Mouse (Mus musculus) right cerebral cortex, postnatal 14 days (tissue): ENCODE data around the gene Insc.

Experiments used
- DNase-seq: peaks from one replicate; pipeline ENCODE4 v3.0.0; 2022

Insc gene

DNA sequence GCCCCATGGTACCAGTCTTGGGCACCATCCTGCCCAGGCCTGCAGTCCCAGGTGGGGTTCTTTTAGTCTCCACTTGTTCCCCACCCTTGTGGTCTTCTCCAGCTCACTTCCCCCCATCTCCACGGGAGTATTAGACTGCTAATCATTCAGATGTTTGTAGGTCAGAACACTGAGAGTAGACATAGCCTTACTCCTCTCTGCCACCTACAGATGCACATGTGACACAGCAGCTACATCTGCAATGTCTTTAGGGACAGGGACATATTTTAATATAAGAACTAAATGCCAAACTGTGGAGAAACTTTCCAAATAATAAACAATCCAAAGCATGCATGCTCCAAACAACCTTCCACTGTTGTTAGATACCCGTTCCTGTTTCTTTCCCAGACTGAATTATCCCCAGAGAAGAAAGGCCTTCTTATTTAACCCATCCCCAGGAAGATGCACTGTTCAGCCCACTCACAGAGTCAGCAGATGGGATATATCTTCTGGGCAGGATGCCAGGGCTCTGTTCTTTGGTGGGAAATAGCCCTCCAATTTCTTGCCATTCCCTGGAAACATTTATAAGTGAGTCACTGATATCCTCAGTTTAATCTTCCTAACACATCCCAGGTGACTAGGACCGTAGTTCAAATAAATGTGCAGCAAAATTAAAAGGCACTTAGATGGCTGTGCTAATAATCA is 88.9 kb downstream of the Insc start:
- DNase-seq, result peak; percentile 57

DNA sequence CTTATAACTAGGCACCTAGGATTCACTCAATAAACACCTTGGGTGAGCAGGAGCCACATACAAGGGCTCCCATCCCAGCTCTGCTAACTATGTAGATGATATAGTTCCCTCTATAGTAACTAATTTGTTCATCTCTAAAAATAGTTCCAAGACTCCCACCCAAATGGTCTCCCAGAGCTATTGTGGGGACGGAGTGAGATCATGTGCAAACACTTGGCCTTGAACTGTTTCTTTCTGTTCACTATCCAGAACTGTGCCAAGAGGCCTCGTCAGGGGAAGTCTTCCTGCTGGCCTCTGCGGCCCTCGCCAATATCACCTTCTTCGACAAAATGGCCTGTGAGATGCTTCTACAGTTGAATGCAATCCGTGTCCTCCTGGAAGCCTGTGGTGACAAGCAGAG is 91.0 kb downstream of the Insc start:
- no peak for DNase-seq

DNA sequence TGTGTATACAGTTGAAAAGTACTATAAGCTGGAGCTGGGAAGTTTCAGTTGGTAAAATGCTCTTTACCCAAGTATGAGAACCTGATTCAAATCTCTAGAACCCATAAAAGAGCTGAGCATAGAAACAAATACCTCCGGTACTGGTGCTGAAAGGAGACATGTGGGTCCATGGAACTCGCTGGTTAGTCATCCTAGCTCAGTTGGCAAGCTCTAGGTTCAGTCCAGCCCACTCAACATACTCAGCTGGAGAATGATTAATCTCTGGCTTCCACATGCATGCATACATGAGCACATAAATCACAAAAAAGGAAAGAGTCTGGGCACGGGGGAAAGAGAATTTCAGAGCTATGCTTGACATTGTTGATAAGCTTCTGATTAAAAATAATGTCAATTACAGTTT is 93.8 kb downstream of the Insc start:
- DNase-seq, result no peak

DNA sequence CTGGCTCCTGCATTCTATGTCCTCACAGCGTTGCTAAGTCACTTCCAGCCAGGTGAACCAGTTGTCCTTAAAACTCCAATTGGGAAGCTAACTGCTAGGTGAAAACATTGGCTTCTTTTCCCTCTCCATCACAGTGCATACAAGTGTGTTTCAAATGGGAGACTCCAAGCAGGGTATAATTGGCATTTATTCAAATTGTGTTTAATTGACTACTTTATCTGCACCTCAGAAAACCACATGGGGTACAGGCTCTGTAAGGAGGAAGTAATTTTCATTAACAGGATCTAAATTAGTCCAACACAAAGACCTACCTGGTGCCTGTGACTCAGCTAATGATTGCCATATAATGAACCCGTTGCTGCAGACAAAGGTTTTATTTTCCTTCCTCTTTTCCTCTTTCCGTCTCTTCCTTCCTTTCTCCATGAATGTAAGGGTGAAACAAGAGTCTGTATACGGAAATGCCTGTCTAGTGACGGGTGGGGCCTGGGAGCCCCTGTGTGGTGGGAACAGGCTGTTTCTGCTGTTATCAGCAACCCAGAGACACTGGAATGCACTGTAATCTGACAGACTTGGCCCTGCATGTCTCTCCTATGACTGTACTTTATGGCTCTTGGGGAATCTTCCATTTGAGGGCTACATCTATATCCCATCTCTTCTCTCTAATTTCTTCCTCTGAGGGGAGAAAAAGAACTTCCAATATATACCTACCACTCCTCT is 96.7 kb downstream of the Insc start:
- DNase-seq, result no peak

DNA sequence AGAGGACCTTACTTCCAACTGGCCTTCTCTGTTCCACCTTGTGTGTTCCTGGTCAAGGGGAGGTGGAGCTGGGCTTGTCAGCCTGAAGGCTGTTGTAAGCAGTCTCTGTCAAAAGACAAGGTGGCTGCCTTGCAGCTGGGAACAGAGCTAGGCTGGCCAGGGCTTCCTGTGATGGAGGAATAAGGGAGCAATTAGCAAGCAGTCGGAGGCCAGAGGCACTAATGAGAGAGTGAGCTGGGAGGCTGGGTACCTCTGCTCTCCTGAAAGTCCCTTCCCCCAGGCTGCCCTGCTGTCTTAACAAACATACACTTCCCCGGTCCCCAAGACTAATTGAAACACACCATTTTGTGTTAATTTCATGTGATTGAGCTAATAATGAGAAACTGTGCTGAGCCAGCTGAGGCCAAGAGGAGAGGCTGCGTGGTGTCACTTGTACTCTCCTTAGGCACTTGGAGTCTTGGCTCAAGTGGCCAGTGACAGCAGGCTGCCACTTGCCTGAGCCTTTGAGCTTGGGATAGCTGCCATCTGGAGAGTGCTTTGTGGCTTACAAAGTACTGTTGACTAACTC is 99.2 kb downstream of the Insc start:
- DNase-seq, result no peak

DNA sequence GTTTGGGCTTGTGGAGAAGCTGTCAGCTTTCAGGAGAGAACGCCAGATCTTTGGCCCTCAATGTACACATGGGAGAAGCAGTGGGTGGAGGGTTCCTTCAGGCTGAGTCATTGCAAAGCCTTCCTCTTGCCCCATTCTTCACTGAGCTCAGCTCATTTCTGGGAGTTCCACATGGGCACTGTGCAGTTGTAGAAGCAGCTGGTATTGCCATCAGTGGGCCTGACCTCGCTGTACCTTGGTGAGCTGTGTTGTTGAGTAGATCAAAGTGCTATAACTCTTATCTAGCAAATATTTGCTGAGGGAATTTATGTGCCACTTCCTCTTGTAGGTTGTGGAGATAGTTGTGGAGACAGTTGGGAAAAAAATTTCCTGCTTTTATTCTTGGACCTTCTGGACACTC is 103.7 kb downstream of the Insc start:
- DNase-seq, result no peak

DNA sequence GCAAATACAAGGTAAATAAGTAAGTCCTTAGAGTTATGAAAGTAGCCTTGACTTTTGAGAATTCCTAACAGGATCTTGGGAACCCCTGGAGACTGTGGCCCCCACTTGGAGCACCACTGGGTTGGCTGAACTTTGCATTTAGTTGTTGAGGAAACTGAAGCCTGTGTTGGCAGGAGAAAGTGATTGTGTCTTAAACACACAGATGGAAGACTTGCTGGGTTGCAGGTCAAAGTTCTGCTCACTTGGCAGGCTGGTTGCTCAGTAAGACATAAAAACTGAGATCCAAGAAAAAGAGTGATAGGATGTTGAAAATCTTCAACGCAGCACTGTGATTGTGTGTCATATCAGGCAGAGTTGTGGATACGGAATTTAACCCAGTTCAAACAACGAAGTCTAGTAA is 108.9 kb downstream of the Insc start:
- DNase-seq, result no peak

DNA sequence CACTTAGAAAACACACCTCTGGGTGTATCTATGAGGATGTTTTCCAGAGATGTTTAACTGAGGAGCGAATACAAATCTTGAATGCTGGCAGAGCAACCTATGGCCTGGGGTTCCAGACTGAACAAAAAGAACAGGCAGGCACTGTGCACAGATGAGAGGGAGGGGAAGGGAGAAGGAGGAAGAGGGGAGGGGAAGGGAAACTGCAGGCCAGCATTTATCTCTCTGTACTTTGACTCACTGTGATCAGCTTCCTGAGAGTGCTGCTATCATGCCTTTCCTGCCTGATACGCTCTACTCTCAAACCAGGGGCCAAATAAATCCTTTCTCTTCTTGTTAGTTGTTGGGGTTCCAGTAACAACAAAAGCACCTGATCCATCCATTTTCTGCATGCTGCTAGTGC is 110.7 kb downstream of the Insc start:
- DNase-seq, result no peak

DNA sequence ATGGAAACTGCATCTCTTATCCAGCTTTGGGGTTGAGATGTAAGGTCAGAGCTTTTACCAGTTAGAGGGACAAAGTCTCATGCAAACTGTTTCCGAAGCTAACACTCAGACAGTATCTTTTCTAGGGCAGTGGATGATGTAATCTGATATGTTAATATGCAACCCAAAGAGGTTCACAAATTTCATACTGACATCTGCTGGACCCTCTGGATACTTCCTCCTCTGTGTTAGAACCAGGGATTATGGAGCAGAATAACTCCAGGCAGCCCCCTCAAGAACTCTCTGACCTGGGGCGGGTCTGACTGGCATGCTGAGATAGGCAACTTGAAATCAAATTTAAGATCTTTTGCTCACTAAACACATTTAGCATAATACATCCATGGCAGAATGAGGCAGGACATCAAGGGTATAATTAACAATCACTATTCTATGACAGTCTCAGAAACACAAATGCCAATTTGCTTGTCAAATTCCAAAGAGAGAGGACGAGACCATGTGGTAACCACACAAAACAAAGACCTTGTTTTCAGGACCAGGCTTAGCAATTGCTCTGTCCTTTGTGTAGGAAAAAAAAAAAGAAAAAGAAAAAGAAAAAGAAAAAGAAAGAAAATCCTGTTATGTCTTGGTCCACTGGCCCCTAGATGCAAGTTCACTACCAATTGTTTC is 117.5 kb downstream of the Insc start:
- no peak for DNase-seq

DNA sequence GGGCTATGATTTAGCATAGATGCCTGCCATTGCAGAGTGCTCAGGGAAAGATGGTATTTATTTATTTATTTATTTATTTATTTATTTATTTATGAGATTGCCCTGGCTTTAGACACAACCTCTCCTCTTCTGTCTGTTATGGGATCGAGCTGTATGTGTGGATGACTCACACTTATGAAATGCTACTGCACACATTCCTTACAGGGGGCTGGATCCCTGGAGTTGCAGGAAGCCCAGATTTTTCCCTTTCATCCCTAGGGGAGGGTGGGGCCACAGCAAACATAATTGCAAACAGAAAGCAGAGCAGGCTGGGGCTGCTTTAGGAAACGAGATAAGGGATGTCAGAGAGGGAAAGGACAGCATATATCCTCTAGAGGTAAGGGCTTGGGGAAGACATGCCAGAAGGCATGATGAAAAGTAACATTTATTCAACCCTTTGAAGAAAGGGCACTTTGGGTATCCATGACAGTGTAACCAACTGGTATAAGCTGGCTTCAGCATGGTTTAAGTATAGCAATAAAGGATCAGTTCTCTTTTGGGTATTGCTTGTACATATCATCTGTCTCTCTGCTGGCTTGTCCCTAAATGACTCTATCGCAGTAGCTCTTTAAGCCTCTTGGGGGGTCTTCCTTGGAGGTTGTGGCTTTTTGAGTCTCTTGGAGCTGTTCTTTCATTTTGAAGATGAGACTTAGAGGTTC is 130.0 kb downstream of the Insc start:
- no peak for DNase-seq

DNA sequence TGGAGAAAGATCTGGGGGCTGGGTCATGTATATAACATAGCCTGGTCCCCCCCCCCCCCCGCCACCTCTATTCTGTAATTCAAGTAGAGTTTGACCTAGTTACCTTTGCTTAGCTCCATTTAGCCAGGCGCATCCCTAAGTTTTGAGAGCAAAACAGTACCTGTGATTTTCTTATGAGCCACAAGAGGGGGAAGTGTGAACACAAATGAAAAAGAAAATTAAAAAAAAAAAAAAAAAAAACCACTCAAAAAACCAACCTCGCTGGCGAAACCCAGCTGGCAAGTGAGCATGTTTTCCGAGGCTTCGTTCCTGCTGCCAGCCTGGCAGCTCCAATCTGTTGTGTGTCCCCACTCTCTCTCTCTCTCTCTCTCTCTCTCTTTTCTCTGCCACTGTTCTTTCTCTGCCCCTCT is 130.5 kb downstream of the Insc start:
- DNase-seq, result peak; percentile 47

DNA sequence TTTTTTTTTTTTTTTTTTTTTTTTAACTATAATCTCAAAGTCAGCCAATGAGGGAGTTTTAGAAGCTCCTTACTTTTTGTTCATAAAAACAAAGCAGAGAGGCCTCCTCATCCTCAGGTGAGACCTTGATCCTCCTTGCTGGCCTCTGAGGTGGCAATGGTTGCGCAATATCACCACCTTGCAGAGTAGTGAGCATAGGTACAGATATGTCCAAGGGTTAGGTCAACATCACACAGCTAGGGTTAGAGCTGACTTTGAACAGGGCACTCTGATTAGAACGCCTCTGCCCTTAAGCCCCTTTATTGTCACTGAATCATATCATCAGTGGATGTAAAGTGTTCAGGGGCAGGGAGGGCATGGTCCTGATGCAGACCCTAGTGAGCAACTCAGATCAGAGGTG is 131.1 kb downstream of the Insc start:
- no peak for DNase-seq

DNA sequence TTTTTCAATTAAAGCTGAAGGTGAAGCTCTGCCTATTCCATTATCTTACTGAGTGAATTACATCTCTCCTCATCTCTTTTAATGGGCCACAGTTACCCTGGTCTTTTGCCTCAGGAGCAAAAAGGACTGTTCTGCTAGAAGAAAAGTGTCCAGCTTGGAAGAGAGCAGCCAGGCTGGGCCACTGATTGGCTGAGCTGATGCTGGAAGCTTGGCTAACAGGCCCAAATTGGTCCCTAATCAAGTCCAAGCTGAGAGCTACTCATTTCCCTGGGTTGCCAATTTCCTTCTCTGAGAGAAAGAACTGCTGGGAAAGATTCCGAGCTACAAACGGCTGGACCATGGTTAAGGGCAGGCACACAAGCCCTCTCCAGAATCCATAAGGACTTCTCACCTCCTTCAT is 140.1 kb downstream of the Insc start:
- peak; percentile 7 for DNase-seq

DNA sequence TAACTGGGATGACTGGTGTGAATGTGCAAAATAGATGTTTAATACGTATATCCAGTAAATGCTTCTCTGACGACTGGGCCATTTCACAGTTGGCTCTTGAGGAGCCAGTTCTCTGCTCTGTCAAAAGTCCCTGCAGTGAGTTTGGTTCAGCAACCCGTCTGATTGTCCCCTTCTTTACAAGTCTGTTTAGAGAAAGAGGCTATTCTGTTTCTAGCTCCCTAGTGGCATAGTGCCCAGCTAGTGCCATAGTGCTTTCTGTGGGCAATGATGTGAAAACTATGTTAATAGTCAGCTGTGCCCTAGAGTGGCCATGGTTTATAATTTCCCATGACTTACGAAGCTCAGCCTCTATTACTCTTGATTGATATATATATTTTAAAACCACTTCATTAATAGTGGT is 143.4 kb downstream of the Insc start:
- no peak for DNase-seq

DNA sequence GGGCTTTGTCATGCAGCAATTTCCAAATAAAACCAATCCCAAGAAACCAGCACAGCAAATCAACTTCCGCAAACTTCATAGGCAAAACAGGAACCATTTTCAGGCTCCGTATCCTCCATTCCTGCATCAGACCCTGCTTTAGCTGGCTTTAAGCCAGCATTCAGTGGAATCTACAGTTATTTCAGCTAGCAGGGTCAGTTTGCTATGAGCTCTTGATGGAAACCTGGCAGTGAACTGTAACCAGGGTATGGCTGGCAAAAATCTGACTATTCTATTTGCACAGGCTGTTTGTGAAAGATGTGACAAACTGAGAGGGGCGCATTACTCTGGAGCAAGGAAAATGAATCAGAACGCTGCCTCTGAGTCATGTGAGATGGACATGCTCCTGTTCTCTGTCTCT is 146.7 kb downstream of the Insc start:
- no peak for DNase-seq

DNA sequence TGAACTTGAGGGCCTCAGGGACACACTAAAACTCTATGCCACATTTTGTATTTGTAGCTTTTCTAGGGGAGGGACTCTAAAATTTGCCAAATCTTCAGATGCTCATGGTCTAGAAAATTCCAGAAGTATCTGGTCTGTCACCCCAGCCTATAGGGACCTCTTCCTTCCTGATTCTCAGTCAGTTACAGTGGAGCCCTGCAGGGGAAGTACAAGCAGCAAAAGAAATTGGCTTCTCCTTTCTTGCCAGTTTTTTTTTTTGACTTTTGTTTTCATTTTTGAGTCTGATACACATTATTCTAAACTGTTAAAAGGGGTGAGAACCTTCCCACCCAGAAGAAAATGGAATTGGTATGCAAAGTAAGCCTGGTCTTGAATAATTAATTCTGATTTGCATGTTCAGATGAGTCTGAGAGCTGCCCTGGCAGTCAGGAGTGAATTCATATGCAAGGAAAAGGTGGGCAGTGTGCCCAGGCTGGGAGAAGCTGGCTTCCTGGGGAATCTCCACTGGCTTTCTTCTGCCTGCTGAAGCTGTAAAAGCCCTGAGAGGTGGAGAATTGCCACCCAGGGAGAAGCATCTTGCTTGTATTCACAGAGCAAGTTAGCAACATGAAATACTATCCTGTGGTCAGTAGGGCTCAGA is 149.2 kb downstream of the Insc start:
- peak; percentile 66 for DNase-seq

DNA sequence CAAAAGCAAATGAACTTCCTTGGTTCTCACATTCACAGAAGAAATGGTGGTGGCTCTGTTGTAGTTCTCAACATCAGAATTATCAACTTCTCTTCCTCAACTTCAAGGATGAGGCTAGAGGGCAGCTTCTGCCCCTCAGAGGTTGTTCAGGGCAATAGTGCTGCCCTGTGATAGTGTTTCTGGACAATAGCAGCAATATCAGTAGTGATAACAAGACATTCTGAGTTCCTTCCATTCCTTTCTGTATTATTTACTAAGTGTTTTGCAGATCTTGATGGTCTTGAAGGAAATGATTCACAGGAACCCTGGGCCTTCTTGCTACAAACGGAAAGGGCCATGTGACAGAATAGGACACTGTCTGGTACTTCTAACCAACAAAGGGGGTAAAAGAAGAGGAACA is 150.4 kb downstream of the Insc start:
- no peak for DNase-seq

DNA sequence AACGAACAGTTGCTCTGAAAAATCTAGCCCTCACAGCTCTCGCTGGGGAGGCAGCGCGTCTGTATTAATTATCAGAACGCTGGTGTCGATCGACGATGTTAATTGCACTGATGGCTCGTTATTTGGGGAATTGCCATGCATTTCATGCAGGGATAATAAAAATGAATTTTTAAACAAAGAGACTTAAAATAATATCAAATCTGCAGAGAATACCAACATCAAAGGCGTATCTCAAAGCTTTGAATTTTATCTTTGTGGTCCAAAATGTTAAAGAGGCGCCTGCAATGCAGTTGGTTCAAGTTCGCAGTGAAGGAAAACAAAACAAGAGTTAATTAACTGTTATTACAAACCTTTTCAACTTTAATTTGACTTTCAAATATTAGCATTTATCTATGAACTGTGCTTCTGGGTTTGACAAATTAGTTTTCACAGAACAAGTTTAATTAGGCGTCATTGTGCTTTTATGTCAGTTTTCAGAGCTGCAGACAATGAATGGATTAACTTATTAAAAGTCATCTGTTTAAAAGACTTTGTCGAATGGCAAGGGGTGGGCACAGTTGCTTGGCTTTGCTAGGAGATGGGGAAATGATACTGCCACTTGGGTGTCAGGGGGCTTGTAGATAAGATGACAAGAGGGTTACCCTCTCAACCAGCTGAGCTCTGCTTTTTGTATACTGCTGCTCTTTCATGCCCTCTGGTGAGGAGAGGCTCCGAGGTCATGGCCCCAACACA is 153.6 kb downstream of the Insc start:
- DNase-seq, result no peak
